Mouse (Mus musculus) intestine, embryonic 14.5 days (tissue): ENCODE results near the gene Abr. TPM values are rescaled to one million over a fixed set of nuclear protein-coding genes. Genes with fewer than 3 reads are reported as not detected.

Experiments
- ATAC-seq: fragments of 200-750 bp; cut with Nextera tagmentation; replicated peaks from 2 replicates; pipeline ENCODE4 v1.8.0; 2017; ENCODE audit warnings: low read depth, moderate number of reproducible peaks, moderate TSS enrichment, moderate library complexity; ENCODE audit not compliant: low FRiP score, low TSS enrichment
- DNase-seq: peaks from one replicate; pipeline ENCODE4 v3.0.0-alpha.2; 2018; ENCODE audit warnings: low spot score
- H3K27ac ChIP-seq: fragments of 300-500 bp; sonication (generic); 2 replicates; pipeline ENCODE4 v1.5.1; 2014; ENCODE audit warnings: low read depth, mild to moderate bottlenecking, control low read depth
- H3K27me3 ChIP-seq: fragments of 300-500 bp; sonication (generic); replicated peaks from 2 replicates; pipeline ENCODE4 v1.6.1; 2014; ENCODE audit warnings: low read length, control low read depth; ENCODE audit not compliant: control insufficient read depth, insufficient read depth
- H3K36me3 ChIP-seq: fragments of 300-500 bp; sonication (generic); 2 replicates; pipeline ENCODE4 v1.6.1; 2014; ENCODE audit warnings: low read length, control low read depth; ENCODE audit not compliant: control insufficient read depth, insufficient read depth
- H3K4me1 ChIP-seq: fragments of 300-500 bp; sonication (generic); replicated peaks from 2 replicates; pipeline ENCODE4 v1.6.1; 2014; ENCODE audit warnings: low read length, control low read depth, mixed read lengths; ENCODE audit not compliant: control insufficient read depth, insufficient read depth
- H3K4me2 ChIP-seq: fragments of 300-500 bp; sonication (generic); 2 replicates; pipeline ENCODE4 v1.6.1; 2014; ENCODE audit warnings: low read length
- H3K4me3 ChIP-seq: fragments of 300-500 bp; sonication (generic); 2 replicates; pipeline ENCODE4 v1.5.1; 2014; ENCODE audit warnings: low read depth, low read length, control low read depth, mixed read lengths
- H3K9ac ChIP-seq: fragments of 300-500 bp; sonication (generic); 2 replicates; pipeline ENCODE4 v1.6.1; 2014; ENCODE audit warnings: mild to moderate bottlenecking, low read length
- H3K9me3 ChIP-seq: fragments of 300-500 bp; sonication (generic); 2 replicates; pipeline ENCODE4 v1.6.1; 2016; ENCODE audit warnings: low read length, control low read depth; ENCODE audit not compliant: control insufficient read depth
- WGBS: fragments of 180-500 bp; shearing (Covaris S2); extraction: QIAGEN DNeasy Blood & Tissue Kit; methylation state at CpG from one replicate; pipeline ENCODE4 v1.1.7; 2014; 5-methylcytosine and 5-hydroxymethylcytosine counted together
- polyA plus RNA-seq: library from polyadenylated mRNA; unstranded; fragments of >200 nt; fragmentation: Nextera tagmentation; extraction: Ambion mirVana; gene quantifications from 2 replicates; pipeline ENCODE4 v1.2.1, GENCODE M21; 2014

Gene Abr
- polyA plus RNA-seq, 1 experiment from 2014 or later = 44.3 TPM

DNA sequence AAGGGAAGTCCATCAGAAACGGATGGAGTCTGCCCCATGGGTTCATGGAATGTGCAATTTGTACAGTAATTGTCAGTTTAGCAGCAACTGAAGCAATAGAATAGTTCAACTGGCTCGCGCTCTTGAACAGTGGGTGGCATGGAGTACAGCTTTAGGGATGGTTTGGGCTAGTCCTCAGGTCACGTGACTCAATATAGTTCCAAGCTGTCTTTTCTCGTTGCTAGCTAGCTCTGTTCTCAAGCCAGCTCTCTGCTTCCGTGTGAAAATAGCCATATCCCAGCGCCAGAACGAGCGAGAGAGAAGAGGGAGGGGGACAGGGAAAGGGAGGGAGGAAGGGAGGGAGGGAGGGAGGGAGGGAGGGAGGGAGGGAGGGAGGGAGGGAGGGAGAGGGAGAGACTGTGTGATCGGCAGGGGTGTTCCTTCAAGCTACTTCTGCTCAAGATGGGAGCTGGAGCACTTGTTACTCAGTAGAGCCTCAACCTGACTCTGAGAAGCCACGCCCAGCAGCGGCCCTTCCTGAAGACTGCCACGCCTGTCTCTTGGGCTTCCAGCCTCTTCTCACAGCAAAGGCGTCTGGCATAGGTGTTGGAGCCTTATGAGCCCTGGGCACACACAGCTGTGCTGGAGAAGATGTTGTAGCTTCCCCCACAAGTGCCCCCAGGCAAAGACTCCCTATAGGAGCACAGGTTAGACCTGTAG is 28.9 kb upstream of the Abr start:
- no peak for ATAC-seq
- H3K9me3 ChIP-seq = no peaks in the 10 kb centered on the region
- H3K4me3 ChIP-seq = no peak overlapping the region
- H3K9ac ChIP-seq = no peak overlapping the region
- no peak overlapping the region for H3K27ac ChIP-seq
- H3K36me3 ChIP-seq = no peaks in the 10 kb centered on the region
- H3K27me3 ChIP-seq = peaks cover 3% of the 10 kb centered on the region; the same call in 1 of the 2 replicates
- no peak for DNase-seq
- 59% methylated on average over 13 of the region's 14 CpGs for WGBS
- H3K4me2 ChIP-seq = no peak overlapping the region
- H3K4me1 ChIP-seq = 0 out of 2 replicates have a peak, but pooled peaks cover 5% of the 10 kb centered on the region

GRCm38 (mm10) chr11:76647500-76647899 is 25.4 kb upstream of the Abr start:
- no peak overlapping the region for H3K27ac ChIP-seq
- DNase-seq (peak; percentile 91), ATAC-seq (no peak)
- H3K9me3 ChIP-seq = no peaks in the 10 kb centered on the region
- H3K4me1 ChIP-seq = peaks cover 5% of the 10 kb centered on the region; the same call in 1 of the 2 replicates
- no peaks in the 10 kb centered on the region for H3K36me3 ChIP-seq
- H3K27me3 ChIP-seq = peaks cover 3% of the 10 kb centered on the region; the same call in 1 of the 2 replicates
- 6% methylated on average over 9 of the region's 9 CpGs for WGBS
- H3K4me3 ChIP-seq = no peak overlapping the region
- no peak overlapping the region for H3K9ac ChIP-seq
- H3K4me2 ChIP-seq = peak overlapping the region; percentile 37

- no peak for ATAC-seq
- no peak overlapping the region for H3K9ac ChIP-seq
- no peaks in the 10 kb centered on the region for H3K9me3 ChIP-seq
- no peaks in the 10 kb centered on the region for H3K36me3 ChIP-seq
- DNase-seq = no peak
- no peak overlapping the region for H3K27ac ChIP-seq
- peak overlapping the region; percentile 37 for H3K4me2 ChIP-seq
- H3K27me3 ChIP-seq = peaks cover 3% of the 10 kb centered on the region; the same call in 1 of the 2 replicates
- WGBS = 18% methylated on average over 7 of the region's 7 CpGs
- peaks cover 5% of the 10 kb centered on the region; the same call in 1 of the 2 replicates for H3K4me1 ChIP-seq
- no peak overlapping the region for H3K4me3 ChIP-seq
These were observed 24.9 kb upstream of the Abr start for GRCm38 (mm10) chr11:76647062-76647461.

- peaks cover 3% of the 10 kb centered on the region; the same call in 1 of the 2 replicates for H3K27me3 ChIP-seq
- peak overlapping the region; percentile 26; the same call in 1 of the 2 replicates for H3K4me3 ChIP-seq
- peak overlapping the region; percentile 48 for H3K4me2 ChIP-seq
- no peak overlapping the region; the same call in 1 of the 2 replicates for H3K27ac ChIP-seq
- no peak overlapping the region for H3K9ac ChIP-seq
- no peaks in the 10 kb centered on the region for H3K9me3 ChIP-seq
- ATAC-seq (peak; percentile 79; the same call in 1 of the 2 replicates), DNase-seq (peak; percentile 97)
- H3K4me1 ChIP-seq = peaks cover 5% of the 10 kb centered on the region; the same call in 1 of the 2 replicates
- under 1% methylated on average over 19 of the region's 19 CpGs for WGBS
- H3K36me3 ChIP-seq = no peaks in the 10 kb centered on the region
These were observed 23.8 kb upstream of the Abr start for GRCm38 (mm10) chr11:76645955-76646354.

- ATAC-seq (no peak), DNase-seq (no peak)
- no peaks in the 10 kb centered on the region for H3K9me3 ChIP-seq
- H3K4me2 ChIP-seq = no peak overlapping the region
- H3K27ac ChIP-seq = no peak overlapping the region
- WGBS = 78% methylated on average over 9 of the region's 9 CpGs
- no peak overlapping the region for H3K9ac ChIP-seq
- H3K4me3 ChIP-seq = no peak overlapping the region
- H3K36me3 ChIP-seq = no peaks in the 10 kb centered on the region
- H3K27me3 ChIP-seq = peaks cover 3% of the 10 kb centered on the region; the same call in 1 of the 2 replicates
- peaks cover 5% of the 10 kb centered on the region; the same call in 1 of the 2 replicates for H3K4me1 ChIP-seq
These were observed 22.9 kb upstream of the Abr start for GRCm38 (mm10) chr11:76645036-76645435.

DNA sequence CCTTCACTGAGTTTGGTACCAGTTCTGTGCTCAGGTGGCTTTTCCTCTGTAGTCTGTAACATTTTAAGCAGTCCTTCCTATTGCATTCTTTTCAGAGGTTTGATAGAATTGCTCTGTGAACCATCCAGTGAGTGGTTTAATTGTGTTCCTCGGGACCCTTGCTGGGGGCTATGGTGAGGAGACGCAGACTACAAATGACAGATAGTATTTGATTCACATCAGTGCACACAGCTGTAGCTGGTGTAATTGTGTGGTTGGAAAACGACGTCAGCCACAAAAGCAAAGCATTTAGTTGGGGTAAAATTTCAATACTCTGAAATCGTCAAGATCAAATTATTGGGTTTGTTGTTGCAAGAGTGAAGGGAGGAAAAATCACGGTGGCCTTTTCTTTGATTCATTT is 22.1 kb upstream of the Abr start:
- Histone ChIP-seq H3K4me1 (peaks cover 5% of the 10 kb centered on the region; the same call in 1 of the 2 replicates), H3K9ac (no peak overlapping the region), H3K4me2 (no peak overlapping the region), H3K27ac (no peak overlapping the region), H3K4me3 (no peak overlapping the region), H3K9me3 (no peaks in the 10 kb centered on the region), H3K36me3 (no peaks in the 10 kb centered on the region), H3K27me3 (peaks cover 3% of the 10 kb centered on the region; the same call in 1 of the 2 replicates)
- no peak for ATAC-seq
- WGBS = 73% methylated on average over 6 of the region's 6 CpGs
- DNase-seq = no peak

- H3K4me1 ChIP-seq = no peaks in the 10 kb centered on the region
- no peak overlapping the region for H3K27ac ChIP-seq
- no peak for DNase-seq
These were observed 18.1 kb upstream of the Abr start for GRCm38 (mm10) chr11:76640231-76640630.

GRCm38 (mm10) chr11:76639269-76639985 is 17.3 kb upstream of the Abr start:
- no peak overlapping the region for H3K9ac ChIP-seq
- no peaks in the 10 kb centered on the region for H3K9me3 ChIP-seq
- H3K36me3 ChIP-seq = no peaks in the 10 kb centered on the region
- no peak for ATAC-seq
- H3K4me2 ChIP-seq = no peak overlapping the region
- H3K27me3 ChIP-seq = no peaks in the 10 kb centered on the region
- no peak overlapping the region for H3K4me3 ChIP-seq
- H3K27ac ChIP-seq = no peak overlapping the region
- no peak for DNase-seq
- 82% methylated on average over 17 of the region's 17 CpGs for WGBS
- H3K4me1 ChIP-seq = no peaks in the 10 kb centered on the region

More at GRCm38 (mm10) chr11:76640231-76640630, 18.1 kb upstream of the Abr start:
- H3K9ac ChIP-seq = no peak overlapping the region
- H3K9me3 ChIP-seq = no peaks in the 10 kb centered on the region
- H3K4me2 ChIP-seq = no peak overlapping the region
- no peak overlapping the region for H3K4me3 ChIP-seq
- no peaks in the 10 kb centered on the region for H3K36me3 ChIP-seq
- ATAC-seq = no peak
- no peaks in the 10 kb centered on the region for H3K27me3 ChIP-seq
- WGBS = 76% methylated on average over 4 of the region's 4 CpGs
